Mouse (Mus musculus): ENCODE measurements at regions not wholly inside any gene's neighbourhood (a gene's known extent, or its start where the extent isn't known, plus 50 kb on each side); places are given as distances from the start of the nearest gene placed in this dataset.

- no peaks in the 10 kb centered on the region for H3K4me1 ChIP-seq (ENCODE audit: control insufficient read depth, insufficient read depth, low read length)
- TF ChIP-seq CTCF (IDR thresholded peaks at IDR 0.05; ENCODE audit: borderline replicate concordance, insufficient read depth, low read length) (no peak), POLR2A (IDR thresholded peaks at IDR 0.05; ENCODE audit: low read depth, low read length) (no peak)
- H3K27ac ChIP-seq (ENCODE audit: insufficient read depth, low read length), result no peak overlapping the region
- H3K4me3 ChIP-seq (ENCODE audit: insufficient read depth, low read length), result no peak overlapping the region
Measured at GRCm38 (mm10) chr3:21739720-21740119, 336.7 kb upstream of the Tbl1xr1 start.

- no peak for TF ChIP-seq POLR2A (IDR thresholded peaks at IDR 0.05; ENCODE audit: low read depth, low read length)
- no peak for TF ChIP-seq CTCF (IDR thresholded peaks at IDR 0.05; ENCODE audit: borderline replicate concordance, insufficient read depth, low read length)
- Histone ChIP-seq H3K4me1 (ENCODE audit: control insufficient read depth, insufficient read depth, low read length) (no peaks in the 10 kb centered on the region), H3K4me3 (ENCODE audit: insufficient read depth, low read length) (no peak overlapping the region), H3K27ac (ENCODE audit: insufficient read depth, low read length) (no peak overlapping the region)
Measured at GRCm38 (mm10) chr3:21744107-21744506, 332.3 kb upstream of the Tbl1xr1 start.

GRCm38 (mm10) chr3:21760516-21761218 lies 315.8 kb upstream of the Tbl1xr1 start:
- Histone ChIP-seq H3K4me1 (ENCODE audit: control insufficient read depth, insufficient read depth, low read length) (no peaks in the 10 kb centered on the region; the same call in 1 of the 2 replicates), H3K4me3 (ENCODE audit: insufficient read depth, low read length) (no peak overlapping the region), H3K27ac (ENCODE audit: insufficient read depth, low read length) (peak overlapping the region; percentile 85)
- TF ChIP-seq CTCF (IDR thresholded peaks at IDR 0.05; ENCODE audit: borderline replicate concordance, insufficient read depth, low read length), result no peak
- TF ChIP-seq POLR2A (IDR thresholded peaks at IDR 0.05; ENCODE audit: low read depth, low read length), result no peak

GRCm38 (mm10) chr3:21761219-21761600 lies 315.2 kb upstream of the Tbl1xr1 start:
- H3K27ac ChIP-seq (ENCODE audit: insufficient read depth, low read length), result peak overlapping the region; percentile 85
- TF ChIP-seq CTCF (IDR thresholded peaks at IDR 0.05; ENCODE audit: borderline replicate concordance, insufficient read depth, low read length) (no peak), POLR2A (IDR thresholded peaks at IDR 0.05; ENCODE audit: low read depth, low read length) (no peak)
- H3K4me3 ChIP-seq (ENCODE audit: insufficient read depth, low read length), result no peak overlapping the region
- no peaks in the 10 kb centered on the region; the same call in 1 of the 2 replicates for H3K4me1 ChIP-seq (ENCODE audit: control insufficient read depth, insufficient read depth, low read length)

GRCm38 (mm10) chr3:21761909-21762308 lies 314.5 kb upstream of the Tbl1xr1 start:
- no peak for TF ChIP-seq POLR2A (IDR thresholded peaks at IDR 0.05; ENCODE audit: low read depth, low read length)
- no peak for TF ChIP-seq CTCF (IDR thresholded peaks at IDR 0.05; ENCODE audit: borderline replicate concordance, insufficient read depth, low read length)
- H3K4me3 ChIP-seq (ENCODE audit: insufficient read depth, low read length), result no peak overlapping the region
- peak overlapping the region; percentile 85; the same call in 1 of the 2 replicates for H3K27ac ChIP-seq (ENCODE audit: insufficient read depth, low read length)
- H3K4me1 ChIP-seq (ENCODE audit: control insufficient read depth, insufficient read depth, low read length), result no peaks in the 10 kb centered on the region; the same call in 1 of the 2 replicates

- no peak for TF ChIP-seq POLR2A (IDR thresholded peaks at IDR 0.05; ENCODE audit: low read depth, low read length)
- no peak for TF ChIP-seq CTCF (IDR thresholded peaks at IDR 0.05; ENCODE audit: borderline replicate concordance, insufficient read depth, low read length)
- Histone ChIP-seq H3K4me1 (ENCODE audit: control insufficient read depth, insufficient read depth, low read length) (no peaks in the 10 kb centered on the region), H3K4me3 (ENCODE audit: insufficient read depth, low read length) (no peak overlapping the region), H3K27ac (ENCODE audit: insufficient read depth, low read length) (no peak overlapping the region)
Measured at GRCm38 (mm10) chr3:21768081-21768480, 308.4 kb upstream of the Tbl1xr1 start.

- Histone ChIP-seq H3K4me3 (ENCODE audit: insufficient read depth, low read length) (no peak overlapping the region), H3K27ac (ENCODE audit: insufficient read depth, low read length) (no peak overlapping the region), H3K4me1 (ENCODE audit: control insufficient read depth, insufficient read depth, low read length) (no peaks in the 10 kb centered on the region)
- no peak for TF ChIP-seq POLR2A (IDR thresholded peaks at IDR 0.05; ENCODE audit: low read depth, low read length)
- no peak for TF ChIP-seq CTCF (IDR thresholded peaks at IDR 0.05; ENCODE audit: borderline replicate concordance, insufficient read depth, low read length)
Measured at GRCm38 (mm10) chr3:21769920-21770547, 306.4 kb upstream of the Tbl1xr1 start.

GRCm38 (mm10) chr3:21771752-21772298 lies 304.6 kb upstream of the Tbl1xr1 start:
- no peak for TF ChIP-seq POLR2A (IDR thresholded peaks at IDR 0.05; ENCODE audit: low read depth, low read length)
- TF ChIP-seq CTCF (IDR thresholded peaks at IDR 0.05; ENCODE audit: borderline replicate concordance, insufficient read depth, low read length), result no peak
- no peaks in the 10 kb centered on the region for H3K4me1 ChIP-seq (ENCODE audit: control insufficient read depth, insufficient read depth, low read length)

GRCm38 (mm10) chr3:21774172-21774842 lies 302.1 kb upstream of the Tbl1xr1 start:
- no peaks in the 10 kb centered on the region for H3K4me1 ChIP-seq (ENCODE audit: control insufficient read depth, insufficient read depth, low read length)
- TF ChIP-seq POLR2A (IDR thresholded peaks at IDR 0.05; ENCODE audit: low read depth, low read length), result no peak
- no peak for TF ChIP-seq CTCF (IDR thresholded peaks at IDR 0.05; ENCODE audit: borderline replicate concordance, insufficient read depth, low read length)

More at GRCm38 (mm10) chr3:21771752-21772298, 304.6 kb upstream of the Tbl1xr1 start:
- H3K27ac ChIP-seq (ENCODE audit: insufficient read depth, low read length), result no peak overlapping the region
- H3K4me3 ChIP-seq (ENCODE audit: insufficient read depth, low read length), result no peak overlapping the region

More at GRCm38 (mm10) chr3:21774172-21774842, 302.1 kb upstream of the Tbl1xr1 start:
- Histone ChIP-seq H3K4me3 (ENCODE audit: insufficient read depth, low read length) (no peak overlapping the region), H3K27ac (ENCODE audit: insufficient read depth, low read length) (no peak overlapping the region)

All from embryonic fibroblast, embryonic 13.5 days (primary cell).